Mouse (Mus musculus) midbrain, embryonic 16.5 days (tissue): ENCODE measurements at regions not wholly inside any gene's neighbourhood (a gene's known extent, or its start where the extent isn't known, plus 50 kb on each side); places are given as distances from the start of the nearest gene placed in this dataset.
A peak's percentile ranks its signal among the peaks of the same experiment; 100 is the strongest.

Experiments used
- ATAC-seq: fragments of 200-750 bp; cut with Nextera tagmentation; 2 replicates; pipeline ENCODE4 v1.8.0; 2017; ENCODE audit warnings: moderate TSS enrichment
- H3K27ac ChIP-seq: fragments of 300-500 bp; sonication (generic); 2 replicates; pipeline ENCODE4 v1.5.1; 2014; ENCODE audit warnings: mild to moderate bottlenecking, low read length, mixed read lengths
- H3K27me3 ChIP-seq: fragments of 300-500 bp; sonication (generic); 2 replicates; pipeline ENCODE4 v1.6.1; 2014; ENCODE audit warnings: low read depth, low read length, mixed read lengths; ENCODE audit not compliant: control insufficient read depth, insufficient read depth
- H3K36me3 ChIP-seq: fragments of 300-500 bp; sonication (generic); 2 replicates; pipeline ENCODE4 v1.6.1; 2014; ENCODE audit warnings: mild to moderate bottlenecking, low read length, moderate library complexity, mixed read lengths; ENCODE audit not compliant: control insufficient read depth, insufficient read depth
- H3K4me1 ChIP-seq: fragments of 300-500 bp; sonication (generic); 2 replicates; pipeline ENCODE4 v1.6.1; 2014; ENCODE audit warnings: mild to moderate bottlenecking, low read length, mixed read lengths; ENCODE audit not compliant: control insufficient read depth, insufficient read depth
- H3K4me2 ChIP-seq: fragments of 300-500 bp; sonication (generic); 2 replicates; pipeline ENCODE4 v1.6.1; 2014; ENCODE audit warnings: mild to moderate bottlenecking, low read length, mixed read lengths
- H3K4me3 ChIP-seq: fragments of 300-500 bp; sonication (generic); 2 replicates; pipeline ENCODE4 v1.5.1; 2014; ENCODE audit warnings: low read depth, mild to moderate bottlenecking, low read length, moderate library complexity, mixed read lengths
- H3K9ac ChIP-seq: fragments of 300-500 bp; sonication (generic); 2 replicates; pipeline ENCODE4 v1.6.1; 2014; ENCODE audit warnings: low read depth, low read length, mixed read lengths
- H3K9me3 ChIP-seq: fragments of 300-500 bp; sonication (generic); replicated peaks from 2 replicates; pipeline ENCODE4 v1.6.1; 2014; ENCODE audit warnings: mild to moderate bottlenecking, low read length, mixed read lengths; ENCODE audit not compliant: control insufficient read depth, poor library complexity, severe bottlenecking
- WGBS: fragments of 180-500 bp; shearing (Covaris S2); extraction: QIAGEN DNeasy Blood & Tissue Kit; methylation state at CpG from one replicate; pipeline ENCODE4 v1.1.7; 2014; 5-methylcytosine and 5-hydroxymethylcytosine counted together

DNA sequence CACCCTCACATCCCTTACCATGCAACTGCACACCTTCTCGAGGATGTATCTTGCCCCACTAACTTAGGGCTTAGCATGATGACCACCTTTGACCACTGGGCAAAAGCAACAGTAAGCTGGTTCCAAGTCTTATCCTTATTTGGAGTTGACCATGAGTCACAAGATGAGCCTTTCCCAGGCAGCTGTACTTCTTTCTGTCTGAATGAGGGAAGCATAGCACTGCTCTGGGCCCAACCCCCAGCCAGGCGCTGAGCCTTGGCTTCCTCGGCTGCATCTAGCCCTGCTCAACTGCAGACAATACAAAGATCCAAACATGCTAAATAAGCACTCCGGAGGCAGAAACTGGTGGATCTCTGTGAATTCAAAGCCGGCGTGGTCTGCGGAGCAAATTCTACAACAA is 392.9 kb downstream of the H2al1j start:
- no peak for ATAC-seq
- Histone ChIP-seq H3K9me3 (no peaks in the 10 kb centered on the region), H3K4me2 (no peak overlapping the region), H3K27me3 (no peaks in the 10 kb centered on the region), H3K4me1 (no peaks in the 10 kb centered on the region), H3K27ac (no peak overlapping the region), H3K36me3 (no peaks in the 10 kb centered on the region), H3K9ac (no peak overlapping the region), H3K4me3 (no peak overlapping the region)
- 74% methylated on average over 7 of the region's 7 CpGs for WGBS

DNA sequence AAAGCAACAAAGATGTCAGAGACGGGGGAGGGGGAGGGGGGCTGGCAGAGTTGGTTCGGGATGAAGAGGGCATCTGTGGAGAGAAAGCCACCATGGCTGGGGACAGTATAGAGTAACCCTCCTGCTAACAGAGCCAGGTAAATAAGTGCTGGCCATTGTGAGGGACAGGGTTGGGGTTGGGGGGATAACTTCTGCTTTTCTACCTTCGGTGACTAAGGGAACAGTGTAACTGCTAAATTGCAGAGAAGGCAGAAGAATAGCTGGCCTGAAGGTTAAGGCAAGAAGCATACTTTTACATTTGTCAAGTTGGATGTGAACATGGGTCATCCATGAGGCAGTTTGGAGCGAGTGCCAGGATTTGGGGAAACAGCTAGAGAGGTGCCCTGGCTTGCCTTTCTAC is 395.1 kb downstream of the H2al1j start:
- no peak for ATAC-seq
- Histone ChIP-seq H3K4me3 (no peak overlapping the region), H3K27me3 (no peaks in the 10 kb centered on the region), H3K4me2 (no peak overlapping the region), H3K36me3 (no peaks in the 10 kb centered on the region), H3K27ac (no peak overlapping the region), H3K9me3 (no peaks in the 10 kb centered on the region), H3K9ac (no peak overlapping the region), H3K4me1 (no peaks in the 10 kb centered on the region)
- 58% methylated on average over 4 of the region's 4 CpGs for WGBS

DNA sequence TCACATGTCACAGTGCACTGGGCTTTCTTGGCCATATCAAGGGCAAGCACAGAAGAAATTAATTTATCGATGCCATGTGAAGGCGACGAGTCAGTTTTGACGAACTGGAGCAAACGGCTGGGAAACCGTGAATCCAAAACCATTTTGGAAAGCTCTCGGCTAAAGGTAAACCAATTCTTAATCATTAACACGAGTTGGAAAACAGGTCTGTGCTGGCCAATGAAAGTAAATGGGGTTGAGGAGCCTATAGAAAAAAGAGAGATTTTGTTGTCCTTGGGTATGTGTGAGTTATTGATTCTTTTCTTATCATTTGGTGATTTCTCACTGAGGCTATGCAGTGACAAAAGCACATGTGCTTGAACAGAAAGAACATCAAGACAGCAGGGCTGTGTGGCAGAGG is 397.1 kb downstream of the H2al1j start:
- WGBS = 88% methylated on average over 8 of the region's 8 CpGs
- H3K27me3 ChIP-seq = no peaks in the 10 kb centered on the region
- H3K36me3 ChIP-seq = no peaks in the 10 kb centered on the region
- H3K4me3 ChIP-seq = no peak overlapping the region
- H3K4me2 ChIP-seq = no peak overlapping the region
- H3K27ac ChIP-seq = no peak overlapping the region
- H3K9ac ChIP-seq = no peak overlapping the region
- H3K9me3 ChIP-seq = no peaks in the 10 kb centered on the region
- ATAC-seq = no peak
- no peaks in the 10 kb centered on the region for H3K4me1 ChIP-seq

DNA sequence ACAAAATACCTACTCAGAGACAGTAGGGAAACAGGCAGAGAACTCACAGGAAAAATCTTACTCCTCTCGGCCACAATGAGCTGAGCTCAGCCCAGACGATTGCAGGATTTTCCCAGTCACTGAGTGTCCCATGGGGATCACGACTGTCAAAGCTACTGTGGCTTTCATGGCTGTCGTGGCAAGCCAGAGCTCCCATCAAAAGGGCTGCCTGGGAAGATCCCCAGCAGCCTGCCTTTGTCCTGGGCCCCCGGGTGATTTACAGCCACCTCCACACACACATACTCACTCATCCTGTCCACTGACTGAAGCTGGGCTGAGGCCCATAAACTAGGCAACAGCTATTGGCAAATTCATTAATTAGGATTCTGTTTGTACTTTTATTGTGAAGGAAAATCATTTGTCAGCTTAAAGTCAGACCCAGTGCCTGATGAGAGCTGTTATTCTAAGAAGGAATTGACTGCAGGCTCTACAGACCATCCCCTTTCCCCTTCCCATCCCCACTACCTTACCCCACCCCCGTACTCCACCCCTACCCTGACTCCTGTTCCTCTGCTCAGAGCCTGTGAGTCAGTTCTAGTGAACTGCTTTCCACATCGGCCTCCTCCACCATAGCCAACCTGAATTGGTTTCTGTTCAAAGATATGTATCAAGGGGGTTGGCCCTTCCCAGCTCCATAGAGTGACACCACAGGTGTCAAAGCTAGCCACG is 399.1 kb downstream of the H2al1j start:
- no peaks in the 10 kb centered on the region for H3K9me3 ChIP-seq
- no peak for ATAC-seq
- no peaks in the 10 kb centered on the region for H3K27me3 ChIP-seq
- no peak overlapping the region for H3K27ac ChIP-seq
- H3K9ac ChIP-seq = no peak overlapping the region
- H3K36me3 ChIP-seq = no peaks in the 10 kb centered on the region
- no peaks in the 10 kb centered on the region for H3K4me1 ChIP-seq
- no peak overlapping the region for H3K4me2 ChIP-seq
- H3K4me3 ChIP-seq = no peak overlapping the region
- WGBS = 39% methylated on average over 8 of the region's 8 CpGs

DNA sequence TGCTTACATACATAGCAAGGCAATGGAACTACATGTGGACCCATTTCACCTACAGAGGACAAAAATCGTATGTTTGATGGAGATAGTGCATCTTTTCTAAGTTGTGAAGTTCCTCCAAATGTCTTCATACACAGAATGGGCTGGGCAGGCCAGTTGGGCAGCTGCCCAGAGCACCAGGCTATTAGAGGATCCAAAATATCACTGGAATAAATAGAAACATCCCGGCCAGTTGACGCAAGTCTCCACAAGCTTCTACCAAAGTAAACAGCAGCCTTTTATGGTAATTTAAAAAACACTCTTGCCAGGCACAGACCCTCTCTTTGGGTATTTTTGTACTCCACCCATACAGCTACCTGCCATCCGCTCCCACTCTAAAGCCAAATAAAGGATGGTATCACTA is 400.9 kb downstream of the H2al1j start:
- no peaks in the 10 kb centered on the region for H3K27me3 ChIP-seq
- no peaks in the 10 kb centered on the region for H3K36me3 ChIP-seq
- no peak overlapping the region for H3K27ac ChIP-seq
- H3K4me2 ChIP-seq = no peak overlapping the region
- no peaks in the 10 kb centered on the region for H3K4me1 ChIP-seq
- no peak for ATAC-seq
- no peak overlapping the region for H3K4me3 ChIP-seq
- WGBS = 89% methylated on average over 4 of the region's 4 CpGs
- H3K9me3 ChIP-seq = no peaks in the 10 kb centered on the region
- H3K9ac ChIP-seq = no peak overlapping the region

DNA sequence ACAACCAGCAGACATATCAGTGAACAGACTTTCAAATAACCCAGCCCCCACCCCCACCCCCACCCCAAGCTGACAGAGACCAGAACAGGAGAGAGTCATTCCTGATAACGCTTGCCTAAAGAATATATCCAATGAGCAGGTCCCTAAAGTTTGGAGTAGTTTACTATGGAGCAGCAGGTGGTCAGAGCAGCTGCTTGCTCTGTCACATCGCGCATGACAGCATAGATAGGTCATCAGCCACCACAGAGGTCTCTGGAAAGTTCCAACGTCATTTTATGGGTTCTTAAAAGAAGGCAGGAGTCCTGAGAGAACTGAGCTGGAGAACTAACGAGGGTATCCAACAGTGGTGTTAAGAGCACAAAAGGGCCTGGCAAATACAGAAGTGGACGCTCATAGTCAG is 402.4 kb downstream of the H2al1j start:
- no peaks in the 10 kb centered on the region for H3K9me3 ChIP-seq
- no peak overlapping the region for H3K27ac ChIP-seq
- ATAC-seq = no peak
- H3K9ac ChIP-seq = no peak overlapping the region
- no peak overlapping the region for H3K4me2 ChIP-seq
- H3K36me3 ChIP-seq = no peaks in the 10 kb centered on the region
- 75% methylated on average over 6 of the region's 6 CpGs for WGBS
- H3K27me3 ChIP-seq = no peaks in the 10 kb centered on the region
- no peaks in the 10 kb centered on the region for H3K4me1 ChIP-seq
- no peak overlapping the region for H3K4me3 ChIP-seq

DNA sequence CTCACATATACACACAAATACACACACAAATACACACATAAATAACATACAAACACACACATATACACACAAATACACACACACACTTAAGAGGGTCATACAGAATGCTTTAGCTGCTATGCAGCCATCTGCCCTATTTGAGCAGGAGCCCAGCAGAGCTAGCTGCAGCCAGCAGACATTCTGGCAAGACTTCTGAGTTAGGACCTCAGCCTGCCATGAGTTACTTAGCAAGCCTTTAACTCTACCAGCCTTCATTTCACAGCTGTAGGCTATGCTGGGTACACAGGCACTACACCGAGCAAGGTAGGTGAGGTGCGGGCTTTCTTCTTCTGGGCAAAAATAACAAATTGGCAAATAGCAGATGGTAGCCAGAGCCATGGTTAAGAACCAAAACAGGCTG is 404.7 kb downstream of the H2al1j start:
- no peak for ATAC-seq
- WGBS = 79% methylated on average over 2 of the region's 2 CpGs
- H3K27ac ChIP-seq = no peak overlapping the region

DNA sequence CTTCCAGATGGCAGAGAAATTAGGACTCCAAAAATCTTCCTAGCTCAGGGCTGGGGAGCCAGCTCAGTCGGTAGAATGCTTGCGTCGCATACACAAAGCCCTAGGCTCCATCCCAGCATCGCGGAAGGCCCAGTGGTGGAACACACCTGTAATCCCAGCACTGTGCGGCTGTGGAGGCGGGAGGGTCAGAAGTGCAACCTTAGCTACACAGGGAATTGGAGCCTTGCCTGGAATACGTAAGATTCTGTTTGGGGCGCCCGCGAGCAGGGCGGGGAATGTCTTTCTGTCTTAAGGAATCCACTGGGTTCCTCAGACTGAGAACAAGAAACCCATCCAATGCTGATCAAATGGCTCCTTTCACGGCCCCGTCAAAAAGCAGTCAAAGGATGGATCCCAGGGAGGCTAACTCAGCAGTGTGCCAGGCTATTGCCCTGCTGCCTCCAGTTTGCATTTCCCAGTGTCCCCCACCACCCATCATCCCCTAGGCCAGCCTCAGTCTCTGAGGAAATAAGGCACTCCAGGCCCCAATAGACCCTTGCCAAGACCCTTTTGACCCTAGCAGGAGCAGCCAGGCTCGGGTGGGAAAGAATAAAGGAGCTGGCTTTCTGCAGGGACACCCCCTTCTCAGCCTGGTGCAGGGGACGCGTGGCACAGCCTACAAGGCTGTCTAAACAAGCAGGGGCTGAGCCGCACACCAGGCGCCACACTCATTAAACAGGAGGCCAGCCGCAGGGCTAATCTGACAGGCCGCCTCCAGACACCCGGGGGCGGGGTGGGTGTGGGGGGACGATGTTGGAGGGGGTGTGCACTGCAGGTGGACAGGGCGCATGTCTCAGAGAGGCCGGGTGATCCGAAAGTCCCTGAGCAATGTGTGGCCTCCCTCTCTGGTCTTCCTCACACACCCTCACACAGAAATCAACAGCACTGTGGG is 407.1 kb downstream of the H2al1j start:
- no peak overlapping the region for H3K9ac ChIP-seq
- H3K4me3 ChIP-seq = no peak overlapping the region
- no peak overlapping the region for H3K4me2 ChIP-seq
- no peaks in the 10 kb centered on the region; the same call in 1 of the 2 replicates for H3K27me3 ChIP-seq
- no peaks in the 10 kb centered on the region for H3K9me3 ChIP-seq
- WGBS = 28% methylated on average over 23 of the region's 27 CpGs
- H3K36me3 ChIP-seq = no peaks in the 10 kb centered on the region
- ATAC-seq = peak; percentile 66; the same call in 1 of the 2 replicates
- no peaks in the 10 kb centered on the region for H3K4me1 ChIP-seq
- H3K27ac ChIP-seq = no peak overlapping the region

More for the DNA sequence above, 404.7 kb downstream of the H2al1j start:
- H3K9ac ChIP-seq = no peak overlapping the region
- H3K4me1 ChIP-seq = no peaks in the 10 kb centered on the region
- no peak overlapping the region for H3K4me3 ChIP-seq
- H3K36me3 ChIP-seq = no peaks in the 10 kb centered on the region
- no peak overlapping the region for H3K4me2 ChIP-seq
- H3K27me3 ChIP-seq = no peaks in the 10 kb centered on the region
- H3K9me3 ChIP-seq = no peaks in the 10 kb centered on the region
